Mouse (Mus musculus) olfactory bulb, adult 2 months (tissue): Measurements from ENCODE around the gene Nacc1. TPM values are rescaled to one million over a fixed set of nuclear protein-coding genes. Genes with fewer than 3 reads are reported as not detected.
"Not testable (repeated sequence)": the region's sequence is repeated elsewhere in the genome, so short reads cannot be mapped to it uniquely, and the experiment has no call there.

Experiments used
- H3K27ac ChIP-seq: fragments of 200-500 bp; 2 replicates; pipeline ENCODE4 v1.5.1; 2012; ENCODE audit warnings: low read depth, low read length; ENCODE audit not compliant: insufficient read depth
- H3K4me1 ChIP-seq: fragments of 200-500 bp; 2 replicates; pipeline ENCODE4 v1.6.1; 2012; ENCODE audit warnings: low read length; ENCODE audit not compliant: control insufficient read depth, insufficient read depth
- H3K4me3 ChIP-seq: fragments of 200-500 bp; 2 replicates; pipeline ENCODE4 v1.5.1; 2012; ENCODE audit warnings: mild to moderate bottlenecking, low read depth, low read length, moderate library complexity; ENCODE audit not compliant: insufficient read depth
- CTCF ChIP-seq: fragments of 200-500 bp; IDR thresholded peaks from 2 replicates; pipeline ENCODE4 v1.5.1; 2012; ENCODE audit warnings: low read depth, mild to moderate bottlenecking, low read length, moderate library complexity; ENCODE audit not compliant: insufficient read depth
- POLR2A ChIP-seq: fragments of 200-500 bp; IDR thresholded peaks from 2 replicates; pipeline ENCODE4 v1.6.1; 2012; ENCODE audit warnings: mild to moderate bottlenecking, low read depth, low read length, moderate library complexity; ENCODE audit not compliant: insufficient read depth
- WGBS: fragments of 180-500 bp; shearing (Covaris S2); methylation state at CpG from one replicate; pipeline ENCODE4 v1.1.7; 2018; 5-methylcytosine and 5-hydroxymethylcytosine counted together
- polyA plus RNA-seq: library from polyadenylated mRNA; stranded (reverse); fragments of >200 nt; gene quantifications from 2 replicates; pipeline ENCODE4 v1.2.4, GENCODE M21; 2012; ENCODE audit warnings: low replicate concordance; ENCODE audit not compliant: missing spikeins, insufficient read depth, insufficient read length

Nacc1 gene
- polyA plus RNA-seq, 1 experiment, result not detected

DNA sequence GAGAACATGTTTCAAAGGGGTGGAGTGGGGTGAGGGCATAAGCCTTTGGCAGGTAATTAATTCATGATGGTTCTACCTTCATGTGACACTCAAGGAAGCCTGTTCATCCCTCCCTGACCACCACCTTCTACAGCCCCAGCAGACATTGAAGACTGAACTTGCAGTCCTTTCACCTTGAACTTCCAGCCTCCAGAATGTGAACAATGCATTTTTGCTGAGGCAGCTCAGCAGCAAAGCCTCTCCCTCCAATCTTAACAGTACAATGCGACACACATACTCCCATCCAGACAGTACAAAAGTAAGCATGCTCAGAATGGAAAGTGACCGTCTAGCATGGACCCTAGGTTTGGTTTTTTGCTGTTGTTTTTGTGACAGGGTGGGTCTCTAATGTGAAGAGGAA, 6.2 kb downstream of the Nacc1 start:
- Histone ChIP-seq H3K27ac (no peak overlapping the region), H3K4me1 (peaks cover 18% of the 10 kb centered on the region), H3K4me3 (no peak overlapping the region)
- no peak for TF ChIP-seq CTCF
- no peak for TF ChIP-seq POLR2A
- 56% methylated on average over 2 of the region's 2 CpGs for WGBS

DNA sequence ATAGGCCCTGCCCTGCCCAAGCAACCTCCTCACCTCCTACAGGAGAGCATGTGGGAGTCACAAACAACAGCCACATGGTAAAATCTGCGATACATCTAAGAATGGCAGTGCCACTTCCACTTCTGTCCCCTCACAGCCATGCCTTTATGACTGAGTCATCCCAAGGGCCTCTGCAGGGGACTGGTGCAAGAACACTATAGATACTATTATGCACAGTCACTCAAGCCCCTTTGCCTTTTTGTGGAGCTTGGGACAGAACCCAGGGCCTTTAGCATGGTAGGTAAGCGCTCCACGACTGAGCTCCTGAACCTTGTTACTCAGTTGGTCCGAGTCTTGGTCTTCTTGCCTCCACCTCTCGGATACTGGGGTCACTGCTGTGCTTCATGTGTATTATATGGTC, 10.4 kb downstream of the Nacc1 start:
- 87% methylated on average over 5 of the region's 5 CpGs for WGBS
- TF ChIP-seq CTCF, result no peak
- no peak for TF ChIP-seq POLR2A
- no peak overlapping the region for H3K27ac ChIP-seq
- H3K4me3 ChIP-seq, result no peak overlapping the region
- peaks cover 1% of the 10 kb centered on the region; the same call in 1 of the 2 replicates for H3K4me1 ChIP-seq

DNA sequence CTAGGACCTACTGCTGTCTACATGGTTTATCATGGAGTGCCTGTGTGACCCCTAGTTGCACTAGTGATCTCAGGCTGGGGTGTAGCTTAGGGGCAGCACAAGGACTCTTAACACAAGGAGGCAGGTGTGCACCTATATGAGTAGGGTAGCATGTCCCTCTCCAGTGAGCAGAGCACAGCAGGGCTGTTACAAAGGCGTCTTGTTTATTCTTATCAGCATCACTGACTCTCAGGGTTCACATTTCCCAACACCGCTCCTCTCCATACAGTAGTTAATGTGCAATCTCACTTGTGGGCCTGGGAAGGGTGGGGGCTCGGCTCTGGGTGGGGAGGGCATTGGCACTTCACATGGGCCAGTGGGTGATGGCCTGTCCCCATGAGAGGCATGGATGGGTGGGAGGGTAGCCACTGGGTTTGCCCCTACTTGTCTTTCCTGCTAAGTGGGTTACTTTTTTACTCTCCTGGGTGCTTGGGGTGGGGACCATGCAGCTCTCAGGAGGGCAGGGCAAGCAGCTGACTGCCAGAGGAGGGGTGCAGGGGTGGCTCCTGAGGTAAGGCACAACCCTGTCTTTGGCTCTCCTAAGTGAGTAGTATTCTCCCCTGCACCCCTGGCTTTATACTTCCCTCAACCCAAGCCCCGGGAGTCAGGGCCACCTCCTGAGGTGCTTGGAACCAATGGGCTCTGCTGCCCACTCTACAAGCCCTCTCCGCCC, 17.2 kb downstream of the Nacc1 start:
- H3K4me3 ChIP-seq, H3K27ac ChIP-seq, H3K4me1 ChIP-seq: not testable (repeated sequence)
- WGBS, result 93% methylated on average over 5 of the region's 5 CpGs

DNA sequence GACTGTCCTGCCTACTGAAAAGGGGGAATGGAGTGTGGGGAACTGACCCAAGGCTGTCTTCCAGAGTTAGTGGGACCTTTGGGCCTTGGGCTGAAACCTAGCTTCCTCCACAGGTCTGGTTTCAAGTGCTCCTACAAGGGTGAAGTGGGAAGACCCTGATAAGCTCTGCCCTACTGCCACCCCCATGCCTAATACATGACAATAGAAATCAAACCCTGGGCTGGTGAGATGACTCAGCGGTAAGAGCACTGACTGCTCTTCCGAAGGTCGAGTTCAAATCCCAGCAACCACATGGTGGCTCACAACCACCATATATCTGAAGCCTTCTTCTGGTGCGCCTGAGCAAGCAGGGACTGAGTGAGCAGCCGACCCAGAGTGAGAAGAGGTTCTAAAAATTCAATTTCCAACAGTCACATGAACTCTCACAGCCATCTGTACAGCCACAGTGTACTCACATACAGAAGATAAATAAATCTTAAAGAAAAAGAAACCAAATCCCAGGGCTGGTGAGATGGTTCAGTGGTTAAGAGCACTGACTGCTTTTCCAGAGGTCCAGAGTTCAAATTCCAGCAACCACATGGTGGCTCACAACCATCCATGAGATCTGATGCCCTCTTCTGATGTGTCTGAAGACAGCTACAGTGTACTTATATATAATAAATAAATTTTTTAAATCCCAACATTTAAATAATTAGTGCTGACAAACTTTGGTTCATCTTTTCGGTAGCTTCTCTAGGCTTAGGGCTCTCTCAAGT, 18.8 kb downstream of the Nacc1 start:
- peaks cover 4% of the 10 kb centered on the region; the same call in 1 of the 2 replicates for H3K4me1 ChIP-seq
- no peak overlapping the region for H3K27ac ChIP-seq
- no peak overlapping the region for H3K4me3 ChIP-seq
- TF ChIP-seq POLR2A (no peak), CTCF (no peak)
- WGBS, result 75% methylated on average over 6 of the region's 6 CpGs

DNA sequence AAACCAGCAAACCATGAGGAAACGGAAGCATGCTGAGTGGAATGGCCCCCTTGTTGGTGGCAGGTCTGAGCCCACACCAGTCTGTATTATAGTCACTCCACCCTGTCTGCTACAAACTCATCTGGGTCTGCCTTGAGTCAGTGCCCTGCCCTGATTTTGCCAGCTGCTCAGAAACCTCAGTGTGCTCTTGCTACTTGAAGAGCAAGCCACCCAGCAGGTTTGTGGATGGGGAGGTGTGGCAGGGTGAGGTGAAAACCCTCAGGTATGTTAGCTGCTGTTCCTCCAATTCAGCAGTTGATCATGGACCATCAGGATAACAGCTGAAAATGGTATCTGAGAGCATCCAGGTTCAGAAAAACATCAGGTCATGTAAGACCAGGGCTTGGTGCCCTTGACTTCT, 19.6 kb downstream of the Nacc1 start:
- no peak overlapping the region for H3K4me3 ChIP-seq
- no peak overlapping the region for H3K27ac ChIP-seq
- TF ChIP-seq POLR2A (no peak), CTCF (no peak)
- 56% methylated on average over 1 of the region's 1 CpGs for WGBS
- H3K4me1 ChIP-seq, result peaks cover 8% of the 10 kb centered on the region

DNA sequence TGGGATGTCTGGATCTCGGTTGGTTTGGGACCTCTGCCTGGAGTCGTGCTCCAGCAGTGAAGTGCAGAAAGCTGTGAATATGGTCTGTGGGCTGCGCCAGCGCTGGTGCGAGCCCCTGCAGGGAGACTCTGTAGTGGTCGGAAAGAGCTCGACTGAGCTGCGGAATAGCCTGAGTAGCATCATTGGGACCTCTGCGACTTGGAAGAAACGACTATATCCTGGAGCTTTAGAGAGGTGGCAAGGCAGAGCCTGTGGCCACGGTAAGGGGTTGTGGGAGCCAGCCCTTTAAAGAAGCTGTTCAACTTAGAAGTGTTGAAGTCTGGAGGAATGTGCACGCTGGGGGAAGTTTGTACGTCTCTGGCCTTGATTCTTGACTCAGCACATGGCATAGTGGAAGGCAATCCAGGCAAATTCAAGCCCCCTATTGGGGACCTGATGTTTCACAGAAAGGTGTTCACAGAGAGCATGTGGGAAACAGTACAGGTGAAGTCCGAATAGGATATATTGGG, 22.2 kb downstream of the Nacc1 start:
- H3K4me3 ChIP-seq, result peak overlapping the region; percentile 79
- TF ChIP-seq CTCF, result no peak
- no peak for TF ChIP-seq POLR2A
- WGBS, result 2% methylated on average over 14 of the region's 14 CpGs
- H3K4me1 ChIP-seq, result peaks cover 20% of the 10 kb centered on the region
- H3K27ac ChIP-seq, result peak overlapping the region; percentile 82

DNA sequence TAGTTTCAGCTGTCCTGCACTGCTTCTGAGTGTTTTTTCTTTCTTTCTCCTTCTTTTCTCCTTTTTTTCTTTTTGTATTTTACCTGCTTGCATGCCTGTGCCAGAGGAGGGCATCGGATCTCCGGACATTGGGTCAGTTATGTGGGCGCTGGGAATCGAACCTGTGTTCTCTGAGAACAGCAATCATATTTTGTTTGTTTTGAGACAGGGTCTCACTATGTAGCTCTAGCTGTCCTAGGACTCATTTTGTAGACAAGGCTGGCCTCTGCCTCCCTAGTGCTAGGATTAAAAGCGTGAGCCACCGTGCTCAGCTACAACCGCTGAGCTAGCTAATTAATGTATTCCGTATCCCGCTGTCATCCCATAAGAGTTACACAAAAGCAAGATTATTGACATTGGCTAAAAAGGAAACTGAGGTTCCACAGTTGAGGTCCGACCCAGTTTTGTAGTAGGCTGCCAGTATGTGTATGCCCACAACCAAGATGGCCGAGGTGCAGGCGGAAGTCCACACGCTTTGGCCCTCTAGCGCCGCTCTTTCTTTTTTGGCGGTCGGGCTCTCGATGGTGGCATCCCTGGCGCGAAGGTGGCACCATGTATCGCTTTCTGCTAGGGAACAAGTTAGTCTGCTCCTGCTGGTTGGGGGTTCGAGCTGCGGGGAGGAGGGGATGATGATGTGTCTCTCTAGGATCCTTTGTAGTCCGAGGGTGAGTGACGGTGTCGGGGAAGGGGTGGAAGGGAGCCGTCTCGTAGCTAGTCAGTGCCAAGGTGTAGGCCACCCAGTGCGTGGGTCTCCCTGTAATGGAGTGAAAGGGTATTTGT, 22.9 kb downstream of the Nacc1 start:
- no peak for TF ChIP-seq POLR2A
- TF ChIP-seq CTCF, result no peak
- peaks cover 26% of the 10 kb centered on the region for H3K4me1 ChIP-seq
- peak overlapping the region; percentile 79 for H3K4me3 ChIP-seq
- under 1% methylated on average over 29 of the region's 29 CpGs for WGBS
- peak overlapping the region; percentile 82 for H3K27ac ChIP-seq

DNA sequence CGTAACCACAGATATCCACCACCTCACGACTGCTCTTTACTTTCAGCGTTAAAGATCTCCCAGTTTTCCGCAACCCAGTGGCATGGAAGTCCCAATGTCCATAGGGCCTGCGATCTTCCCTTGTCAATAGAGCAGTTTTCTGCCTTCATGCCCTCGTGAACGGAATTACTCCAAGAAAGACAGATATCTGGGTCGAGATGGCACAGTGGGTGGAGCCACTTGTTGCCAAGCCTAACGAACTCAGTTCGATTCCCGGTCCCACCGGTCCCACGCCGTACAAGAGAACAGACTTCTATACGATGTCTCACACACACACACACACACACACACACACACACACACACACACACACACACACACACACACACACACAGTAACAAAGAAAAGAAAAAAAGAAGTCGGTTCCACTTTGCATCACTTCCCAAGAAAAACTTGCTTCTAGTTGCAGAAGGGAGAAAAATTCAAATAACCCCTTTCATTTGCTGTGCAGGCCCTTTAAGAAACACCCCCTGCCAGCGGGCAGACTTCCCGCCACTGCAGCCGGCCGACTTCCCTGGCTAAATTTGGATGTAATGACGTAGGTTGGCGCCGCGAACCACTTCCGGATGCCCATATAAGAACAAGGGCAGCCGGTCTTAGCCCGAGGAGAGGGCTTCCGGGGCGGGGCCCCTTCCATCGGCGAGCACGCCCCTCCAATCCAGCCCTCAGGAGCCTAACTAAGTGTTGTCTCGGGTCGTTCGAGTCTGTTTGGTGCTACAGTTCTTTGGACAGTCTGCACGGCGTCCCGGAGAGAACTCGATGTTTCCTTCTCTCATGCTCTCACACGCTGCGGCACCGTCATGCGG, 24.0 kb downstream of the Nacc1 start:
- Histone ChIP-seq H3K4me3 (peak overlapping the region; percentile 79), H3K4me1 (peaks cover 28% of the 10 kb centered on the region), H3K27ac (peak overlapping the region; percentile 88)
- TF ChIP-seq CTCF (no peak), POLR2A (peak; percentile 43; the same call in 1 of the 2 replicates)
- WGBS, result 4% methylated on average over 43 of the region's 43 CpGs
